Mouse (Mus musculus) heart, adult 2 months (tissue): ENCODE data around the gene Adgrf1.

ENCODE experiments used
- CTCF ChIP-seq: fragments of 200-600 bp; IDR thresholded peaks from 2 replicates; pipeline ENCODE4 v1.8.1; 2022; ENCODE audit warnings: antibody characterized with exemption, mild to moderate bottlenecking, moderate library complexity
- EP300 ChIP-seq: fragments of 200-500 bp; IDR thresholded peaks from 2 replicates; pipeline ENCODE4 v1.6.1; 2011; ENCODE audit warnings: low read depth, low read length, control low read depth; ENCODE audit not compliant: insufficient read depth

DNA sequence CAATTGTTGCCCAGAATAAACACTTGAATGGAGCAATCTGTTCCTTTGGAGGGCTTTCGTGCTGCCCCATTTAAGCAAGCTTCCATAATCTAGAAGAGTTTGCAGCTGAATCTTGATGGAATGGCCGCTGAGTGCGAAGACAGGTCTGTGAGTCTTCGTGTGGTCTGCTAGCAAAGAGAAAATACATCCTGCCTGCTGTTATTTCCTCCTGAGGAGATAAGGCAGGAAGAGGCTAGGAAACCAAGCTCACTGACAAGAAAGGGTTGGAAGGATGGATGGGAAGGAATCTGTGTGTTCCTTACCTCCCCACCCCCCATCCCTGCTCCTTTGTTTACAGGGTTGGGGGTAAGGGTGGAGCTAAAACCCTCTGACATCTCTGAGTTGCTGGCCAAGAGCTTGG is 103.9 kb downstream of the Adgrf1 start:
- TF ChIP-seq CTCF (no peak), EP300 (peak; percentile 85)
